Mouse (Mus musculus) limb, embryonic 13.5 days (tissue): Measurements from ENCODE around the gene Klhl6. TPM values are rescaled to one million over a fixed set of nuclear protein-coding genes. Genes with fewer than 3 reads are reported as not detected.

ENCODE experiments used
- ATAC-seq: fragments of 200-750 bp; cut with Nextera tagmentation; 2 replicates; pipeline ENCODE4 v1.8.0; 2017; ENCODE audit warnings: low read depth, moderate number of reproducible peaks, moderate TSS enrichment; ENCODE audit not compliant: low FRiP score
- H3K27ac ChIP-seq: fragments of 300-500 bp; sonication (generic); 2 replicates; pipeline ENCODE4 v1.5.1; 2015; ENCODE audit warnings: inconsistent platforms, mild to moderate bottlenecking, moderate library complexity
- H3K27me3 ChIP-seq: fragments of 300-500 bp; sonication (generic); 2 replicates; pipeline ENCODE4 v1.6.1; 2015; ENCODE audit warnings: mild to moderate bottlenecking, inconsistent platforms
- H3K36me3 ChIP-seq: fragments of 300-500 bp; sonication (generic); 2 replicates; pipeline ENCODE4 v1.6.1; 2015; ENCODE audit warnings: inconsistent platforms, mild to moderate bottlenecking, moderate library complexity
- H3K4me1 ChIP-seq: fragments of 300-500 bp; sonication (generic); 2 replicates; pipeline ENCODE4 v1.6.1; 2015; ENCODE audit warnings: inconsistent platforms
- H3K4me2 ChIP-seq: fragments of 300-500 bp; sonication (generic); replicated peaks from 2 replicates; pipeline ENCODE4 v1.6.1; 2015; ENCODE audit warnings: inconsistent platforms, mild to moderate bottlenecking, moderate library complexity
- H3K4me3 ChIP-seq: fragments of 300-500 bp; sonication (generic); 2 replicates; pipeline ENCODE4 v1.5.1; 2015; ENCODE audit warnings: moderate library complexity, mild to moderate bottlenecking, inconsistent platforms
- H3K9ac ChIP-seq: fragments of 300-500 bp; sonication (generic); 2 replicates; pipeline ENCODE4 v1.6.1; 2015; ENCODE audit warnings: mild to moderate bottlenecking, inconsistent platforms
- H3K9me3 ChIP-seq: fragments of 300-500 bp; sonication (generic); 2 replicates; pipeline ENCODE4 v1.6.1; 2016; ENCODE audit warnings: inconsistent platforms
- whole genome bisulfite sequencing: fragments of 180-500 bp; shearing (Covaris S2); methylation state at CpG from one replicate; pipeline ENCODE4 v1.1.7; 2015; 5-methylcytosine and 5-hydroxymethylcytosine counted together
- polyA plus RNA-seq: library from polyadenylated mRNA; unstranded; fragments of >200 nt; fragmentation: Nextera tagmentation; extraction: Ambion mirVana; gene quantifications from 2 replicates; pipeline ENCODE4 v1.2.1, GENCODE M21; 2015

Klhl6 gene
- polyA plus RNA-seq, 1 experiment from 2014 or later: 7.4 TPM

DNA sequence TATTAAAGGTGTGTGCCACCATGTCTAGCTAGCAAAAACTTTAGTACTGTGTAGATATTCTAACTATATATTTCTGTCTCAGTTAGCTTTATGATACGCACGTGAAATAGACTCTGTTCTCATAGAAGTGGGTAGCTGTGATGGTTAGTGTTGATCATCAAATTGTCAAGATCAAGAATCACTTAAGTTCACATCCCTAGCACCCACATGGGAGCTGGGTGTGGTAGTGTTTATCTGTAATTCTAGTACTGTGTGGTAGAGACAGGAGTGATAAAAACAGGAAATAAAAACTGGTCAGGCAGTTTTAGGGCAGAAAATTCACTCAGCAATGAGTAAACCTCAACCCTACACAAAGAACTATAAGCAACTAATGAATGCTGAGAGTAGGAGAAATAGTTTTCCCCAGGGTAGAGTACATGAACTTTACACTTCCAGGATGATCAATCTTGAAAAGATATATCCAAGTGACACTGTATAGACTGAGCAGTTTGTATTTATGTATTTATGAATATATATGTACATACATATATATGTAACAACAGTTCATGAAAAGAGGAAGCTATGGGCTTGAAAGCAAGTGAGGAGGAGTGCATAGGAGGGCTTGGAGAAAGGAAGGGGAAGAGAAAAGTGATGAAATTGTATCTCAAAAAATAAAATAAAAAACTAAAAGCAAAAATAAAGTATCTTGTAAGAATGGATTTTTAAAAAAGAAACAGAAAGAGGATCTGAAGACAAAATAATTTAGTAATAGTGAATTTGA is 2.2 kb upstream of the Klhl6 start:
- H3K4me3 ChIP-seq: no peak overlapping the region
- H3K4me2 ChIP-seq: no peak overlapping the region
- no peaks in the 10 kb centered on the region for H3K36me3 ChIP-seq
- H3K9ac ChIP-seq: no peak overlapping the region
- ATAC-seq: no peak
- H3K27ac ChIP-seq: no peak overlapping the region
- no peaks in the 10 kb centered on the region for H3K4me1 ChIP-seq
- 86% methylated on average over 2 of the region's 2 CpGs for WGBS
- H3K27me3 ChIP-seq: no peaks in the 10 kb centered on the region
- peaks cover 5% of the 10 kb centered on the region; the same call in 1 of the 2 replicates for H3K9me3 ChIP-seq

DNA sequence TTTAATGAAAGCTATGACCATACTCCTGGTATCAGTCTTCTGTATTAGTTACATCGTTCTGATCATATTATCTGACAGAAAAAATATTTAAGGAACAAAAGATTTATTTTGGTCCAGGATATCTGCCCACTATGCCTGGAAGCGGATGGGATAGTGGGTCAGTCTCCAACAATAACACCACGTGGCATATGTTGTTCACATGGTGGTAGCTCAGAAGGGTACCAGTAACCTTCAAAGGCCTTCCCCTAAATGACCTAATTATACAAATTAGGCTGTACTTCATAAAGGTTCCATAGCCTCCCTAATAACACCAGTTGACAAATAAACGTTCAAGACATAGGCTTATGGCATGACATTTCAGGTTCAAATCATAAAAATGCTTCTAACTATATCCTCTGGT is 722 bp upstream of the Klhl6 start:
- Histone ChIP-seq H3K4me1 (no peaks in the 10 kb centered on the region), H3K27me3 (no peaks in the 10 kb centered on the region), H3K9me3 (no peaks in the 10 kb centered on the region), H3K4me3 (no peak overlapping the region), H3K27ac (no peak overlapping the region), H3K4me2 (no peak overlapping the region), H3K36me3 (no peaks in the 10 kb centered on the region), H3K9ac (no peak overlapping the region)
- ATAC-seq: no peak
- WGBS: 69% methylated on average over 4 of the region's 4 CpGs

DNA sequence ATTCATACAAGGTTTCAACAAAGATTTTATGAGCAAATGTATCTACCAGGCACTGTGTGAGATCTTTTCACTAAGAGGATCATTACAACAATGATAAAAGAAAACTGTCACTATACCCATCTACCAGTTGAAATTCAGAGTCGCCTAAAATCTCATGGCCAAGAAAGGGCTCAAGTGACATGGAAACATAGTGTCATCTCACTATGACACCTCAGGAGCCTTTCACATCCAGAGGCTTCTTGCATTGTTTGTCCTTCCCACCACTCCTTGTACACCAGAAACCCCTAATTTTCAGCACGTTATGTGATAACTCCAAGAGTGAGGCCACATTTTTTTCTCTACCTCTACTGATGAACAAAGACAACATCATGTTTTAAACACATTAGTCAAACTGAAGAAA is 1.2 kb downstream of the Klhl6 start:
- H3K27me3 ChIP-seq: no peaks in the 10 kb centered on the region
- no peaks in the 10 kb centered on the region for H3K4me1 ChIP-seq
- ATAC-seq: no peak
- no peak overlapping the region for H3K27ac ChIP-seq
- no peak overlapping the region for H3K4me2 ChIP-seq
- no peaks in the 10 kb centered on the region for H3K36me3 ChIP-seq
- no peaks in the 10 kb centered on the region for H3K9me3 ChIP-seq
- WGBS: 86% methylated on average over 2 of the region's 2 CpGs
- H3K4me3 ChIP-seq: no peak overlapping the region
- H3K9ac ChIP-seq: no peak overlapping the region

DNA sequence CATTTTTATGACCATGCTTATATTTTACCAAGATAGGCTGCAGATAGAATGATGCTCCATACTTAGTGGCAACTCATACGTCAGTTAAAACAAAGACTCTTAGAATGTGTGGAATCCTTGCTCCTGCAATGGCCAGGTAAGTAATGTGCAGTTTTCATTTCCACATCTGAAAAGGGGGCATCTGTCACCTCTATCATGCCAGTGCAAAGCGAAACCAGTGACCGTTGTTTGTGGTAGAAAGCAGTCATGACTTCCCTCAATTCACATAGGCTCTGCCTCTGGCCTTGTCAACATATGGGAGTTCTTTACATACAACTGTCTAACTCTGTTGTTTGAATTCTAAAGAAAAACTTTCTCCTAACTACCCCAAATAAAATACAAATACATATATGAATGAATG is 1.8 kb downstream of the Klhl6 start:
- H3K4me1 ChIP-seq: no peaks in the 10 kb centered on the region
- H3K36me3 ChIP-seq: no peaks in the 10 kb centered on the region
- WGBS: 86% methylated on average over 3 of the region's 3 CpGs
- no peak overlapping the region for H3K4me3 ChIP-seq
- no peaks in the 10 kb centered on the region for H3K9me3 ChIP-seq
- no peak overlapping the region for H3K27ac ChIP-seq
- no peaks in the 10 kb centered on the region for H3K27me3 ChIP-seq
- H3K9ac ChIP-seq: no peak overlapping the region
- no peak overlapping the region for H3K4me2 ChIP-seq
- ATAC-seq: no peak

DNA sequence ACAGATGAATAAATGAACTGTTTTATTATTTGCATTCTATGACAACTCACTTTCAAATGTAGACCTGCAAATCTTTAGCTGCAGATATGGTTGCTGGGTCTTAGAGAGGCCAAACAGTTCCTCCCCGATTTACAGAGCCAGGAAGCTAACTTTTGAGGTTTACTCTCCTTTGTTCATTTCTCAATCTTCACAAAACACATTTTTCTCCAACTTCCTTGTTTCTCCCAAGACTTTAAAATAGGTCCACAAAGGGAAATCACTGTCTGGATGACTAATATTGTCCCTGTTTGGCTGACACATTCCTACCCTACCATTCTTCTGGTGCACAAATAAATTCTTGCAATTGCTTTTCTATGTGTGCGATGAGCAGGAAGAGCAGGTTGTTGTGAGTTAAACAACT is 3.1 kb downstream of the Klhl6 start:
- H3K4me1 ChIP-seq: no peaks in the 10 kb centered on the region
- H3K9ac ChIP-seq: no peak overlapping the region
- no peak for ATAC-seq
- H3K27me3 ChIP-seq: no peaks in the 10 kb centered on the region
- no peaks in the 10 kb centered on the region for H3K36me3 ChIP-seq
- H3K4me3 ChIP-seq: no peak overlapping the region
- 83% methylated on average over 2 of the region's 2 CpGs for WGBS
- no peaks in the 10 kb centered on the region for H3K9me3 ChIP-seq
- H3K4me2 ChIP-seq: no peak overlapping the region
- H3K27ac ChIP-seq: no peak overlapping the region

DNA sequence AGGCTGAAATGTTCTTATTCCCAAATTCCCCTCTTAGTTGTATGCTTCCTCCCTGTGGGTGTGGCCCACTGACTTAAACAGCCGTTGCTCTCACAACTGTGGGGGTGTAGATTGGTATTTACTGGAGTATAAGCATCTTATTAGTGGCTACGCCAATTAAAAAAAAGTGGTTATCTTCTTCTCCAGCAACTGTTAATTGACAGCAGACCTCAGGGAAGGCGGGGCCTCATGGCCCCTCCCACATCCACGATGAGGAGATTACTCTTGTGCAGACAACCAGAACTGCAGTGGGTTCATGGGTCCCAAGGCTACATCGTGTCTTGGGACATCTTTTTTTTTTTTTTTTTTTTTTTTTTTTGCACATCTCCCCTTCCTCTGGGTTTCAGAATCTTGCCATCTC is 5.6 kb downstream of the Klhl6 start:
- no peak for ATAC-seq
- Histone ChIP-seq H3K36me3 (no peaks in the 10 kb centered on the region), H3K4me1 (no peaks in the 10 kb centered on the region), H3K9ac (no peak overlapping the region), H3K27ac (no peak overlapping the region), H3K4me3 (no peak overlapping the region), H3K27me3 (no peaks in the 10 kb centered on the region), H3K4me2 (no peak overlapping the region), H3K9me3 (peaks cover under 1% of the 10 kb centered on the region; the same call in 1 of the 2 replicates)
- WGBS: 61% methylated on average over 5 of the region's 5 CpGs

DNA sequence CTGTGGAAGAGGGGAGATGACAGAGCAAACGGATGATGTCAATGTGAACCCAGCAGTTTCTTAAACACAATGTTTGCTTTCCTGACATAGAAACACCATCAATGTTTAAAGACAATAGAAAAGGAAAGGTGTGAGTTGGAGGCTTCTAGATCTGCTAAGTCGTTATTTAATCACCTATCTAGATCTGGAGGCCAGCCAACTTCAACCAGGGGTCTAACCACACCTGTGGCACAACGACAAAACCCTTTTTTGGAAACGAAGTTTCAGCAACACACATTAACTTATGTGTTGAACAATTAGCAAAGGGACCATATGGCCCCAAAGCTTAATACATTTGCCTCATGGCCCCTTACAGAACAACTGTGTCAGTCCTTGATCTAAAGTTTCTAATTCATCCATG is 6.0 kb downstream of the Klhl6 start:
- Histone ChIP-seq H3K27ac (no peak overlapping the region), H3K36me3 (no peaks in the 10 kb centered on the region), H3K4me2 (no peak overlapping the region), H3K27me3 (no peaks in the 10 kb centered on the region), H3K9me3 (peaks cover 5% of the 10 kb centered on the region; the same call in 1 of the 2 replicates), H3K9ac (no peak overlapping the region), H3K4me3 (no peak overlapping the region), H3K4me1 (no peaks in the 10 kb centered on the region)
- ATAC-seq: no peak
- WGBS: 66% methylated on average over 4 of the region's 4 CpGs

DNA sequence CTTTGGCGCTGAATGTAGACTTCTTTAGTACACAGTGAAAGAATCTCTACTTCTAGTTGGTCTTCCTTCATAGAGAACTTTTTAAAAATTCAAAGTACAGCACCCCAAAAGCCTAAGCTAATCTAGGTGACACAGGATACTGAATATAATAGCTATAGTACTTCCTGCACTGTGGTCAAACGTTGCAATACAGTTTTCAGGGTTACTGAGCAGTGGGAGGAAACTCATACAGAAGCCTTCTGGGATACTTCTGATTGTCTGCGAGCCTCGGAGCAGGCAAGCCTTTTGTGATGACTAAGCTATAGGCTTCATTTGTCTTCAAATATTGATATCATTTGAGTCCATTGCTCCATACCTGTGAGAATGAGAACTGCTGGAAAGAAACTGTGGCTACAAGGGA is 7.4 kb downstream of the Klhl6 start:
- no peaks in the 10 kb centered on the region for H3K27me3 ChIP-seq
- no peak overlapping the region for H3K27ac ChIP-seq
- ATAC-seq: no peak
- H3K4me3 ChIP-seq: no peak overlapping the region
- peaks cover 6% of the 10 kb centered on the region; the same call in 1 of the 2 replicates for H3K9me3 ChIP-seq
- no peaks in the 10 kb centered on the region for H3K36me3 ChIP-seq
- no peaks in the 10 kb centered on the region for H3K4me1 ChIP-seq
- 83% methylated on average over 4 of the region's 4 CpGs for WGBS
- H3K4me2 ChIP-seq: no peak overlapping the region
- H3K9ac ChIP-seq: no peak overlapping the region

DNA sequence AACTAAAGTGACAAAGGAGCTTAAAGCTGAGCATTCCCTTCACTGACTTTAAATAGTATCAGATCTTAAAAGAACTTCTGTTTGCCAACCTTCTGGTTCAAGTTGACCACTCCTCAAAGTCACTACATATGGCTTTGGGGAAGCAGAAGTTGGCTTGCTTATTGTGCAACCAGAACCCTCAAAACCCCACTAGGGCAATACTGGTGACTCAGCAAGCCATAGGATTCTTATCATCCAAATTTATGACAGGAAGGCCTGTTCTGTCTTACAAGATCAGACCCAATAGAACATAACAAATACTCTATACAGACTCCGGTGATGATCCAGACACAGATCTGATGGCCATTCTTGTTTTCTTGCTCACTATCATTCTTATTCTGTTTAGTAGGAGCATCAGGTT is 9.4 kb downstream of the Klhl6 start:
- Histone ChIP-seq H3K4me1 (no peaks in the 10 kb centered on the region), H3K9ac (no peak overlapping the region), H3K9me3 (peaks cover 6% of the 10 kb centered on the region; the same call in 1 of the 2 replicates), H3K27me3 (no peaks in the 10 kb centered on the region), H3K36me3 (no peaks in the 10 kb centered on the region), H3K4me2 (no peak overlapping the region), H3K4me3 (no peak overlapping the region), H3K27ac (no peak overlapping the region)
- WGBS: 94% methylated on average over 1 of the region's 1 CpGs
- no peak for ATAC-seq

DNA sequence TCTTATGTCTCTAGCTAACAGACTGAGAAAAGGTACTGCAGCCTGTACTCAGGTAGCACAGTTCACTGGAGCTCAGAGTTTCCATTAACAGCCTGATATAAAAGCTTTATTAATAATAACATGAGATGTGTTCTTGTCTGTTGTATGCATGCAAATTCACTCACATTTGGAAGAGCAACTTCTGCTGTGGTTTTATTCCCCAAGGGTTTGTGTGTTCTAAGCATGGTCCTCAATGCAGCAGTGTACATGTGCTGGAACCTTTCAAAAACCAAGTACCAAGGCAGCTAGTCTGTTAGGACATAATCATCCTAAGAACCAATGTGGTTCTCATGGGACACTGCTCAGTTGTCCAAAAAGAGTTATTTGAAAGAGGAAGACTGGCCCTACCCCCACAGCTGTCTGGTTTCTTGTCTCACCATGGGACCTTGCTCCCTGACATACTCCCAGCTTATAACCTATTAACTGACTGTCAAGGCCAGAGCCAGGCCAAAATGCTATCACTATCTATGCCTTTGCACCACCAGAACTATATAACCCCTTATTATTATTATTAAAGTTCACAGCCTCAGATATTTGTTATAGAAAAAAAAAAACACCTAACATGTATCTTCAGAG is 10.0 kb downstream of the Klhl6 start:
- no peak overlapping the region for H3K9ac ChIP-seq
- no peaks in the 10 kb centered on the region for H3K4me1 ChIP-seq
- no peaks in the 10 kb centered on the region for H3K27me3 ChIP-seq
- no peak overlapping the region for H3K4me2 ChIP-seq
- no peak overlapping the region for H3K4me3 ChIP-seq
- no peak for ATAC-seq
- peaks cover 6% of the 10 kb centered on the region; the same call in 1 of the 2 replicates for H3K9me3 ChIP-seq
- H3K27ac ChIP-seq: no peak overlapping the region
- no peaks in the 10 kb centered on the region for H3K36me3 ChIP-seq

DNA sequence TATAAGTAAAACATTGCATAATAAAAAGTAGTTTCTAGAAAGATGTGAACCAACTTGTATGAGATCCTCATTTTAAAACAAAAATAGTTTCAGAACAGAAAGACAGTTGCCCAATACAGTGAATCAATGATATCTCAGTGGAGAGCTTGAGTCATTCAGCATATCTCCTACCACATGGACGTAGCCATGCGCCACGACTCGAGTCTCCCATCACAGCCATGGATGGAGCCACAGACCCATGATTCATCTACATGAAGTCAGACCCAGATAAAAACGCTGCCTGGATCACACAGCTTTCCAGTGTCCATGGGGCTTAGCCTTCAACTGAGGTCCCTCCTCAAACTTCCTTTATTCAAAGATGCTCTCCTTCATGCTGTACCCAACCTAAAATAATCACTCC is 13.3 kb downstream of the Klhl6 start:
- Histone ChIP-seq H3K36me3 (no peaks in the 10 kb centered on the region), H3K4me1 (no peaks in the 10 kb centered on the region), H3K27me3 (no peaks in the 10 kb centered on the region), H3K9me3 (peaks cover 6% of the 10 kb centered on the region; the same call in 1 of the 2 replicates), H3K9ac (no peak overlapping the region), H3K4me3 (no peak overlapping the region), H3K27ac (no peak overlapping the region), H3K4me2 (no peak overlapping the region)
- WGBS: 89% methylated on average over 5 of the region's 5 CpGs
- no peak for ATAC-seq

DNA sequence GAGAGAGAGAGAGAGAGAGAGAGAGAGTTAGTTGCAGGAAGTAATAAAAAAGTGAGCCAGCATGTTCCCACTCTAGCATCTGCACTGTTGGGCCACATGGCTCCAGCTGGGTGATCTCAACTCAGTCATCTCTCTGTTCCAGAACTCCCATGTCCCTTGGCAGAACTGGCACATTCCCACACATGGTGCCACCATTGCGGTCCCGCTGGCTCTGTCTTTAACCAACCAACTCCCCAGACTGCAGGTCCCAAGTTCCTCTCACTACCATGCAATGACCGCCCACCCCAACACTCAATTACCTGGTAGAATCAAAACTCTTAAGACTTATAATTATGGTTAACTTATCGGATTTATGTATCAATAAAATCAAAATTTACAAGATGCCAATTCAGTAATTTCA is 14.2 kb downstream of the Klhl6 start:
- Histone ChIP-seq H3K4me3 (no peak overlapping the region), H3K36me3 (no peaks in the 10 kb centered on the region), H3K4me1 (no peaks in the 10 kb centered on the region), H3K27ac (no peak overlapping the region), H3K4me2 (no peak overlapping the region), H3K27me3 (no peaks in the 10 kb centered on the region), H3K9me3 (peaks cover 6% of the 10 kb centered on the region; the same call in 1 of the 2 replicates), H3K9ac (no peak overlapping the region)
- no peak for ATAC-seq
- WGBS: 87% methylated on average over 4 of the region's 4 CpGs
